Mouse (Mus musculus) embryonic facial prominence, embryonic 12.5 days (tissue): ENCODE results near the gene Tppp. TPM values are rescaled to one million over a fixed set of nuclear protein-coding genes. Genes with fewer than 3 reads are reported as not detected.
"Not testable (repeated sequence)": the region's sequence is repeated elsewhere in the genome, so short reads cannot be mapped to it uniquely, and the experiment has no call there.

Experiments
- ATAC-seq: fragments of 200-750 bp; cut with Nextera tagmentation; 2 replicates; pipeline ENCODE4 v1.8.0; 2017; ENCODE audit not compliant: insufficient number of reproducible peaks, insufficient read depth, low FRiP score, low TSS enrichment
- H3K27ac ChIP-seq: fragments of 300-500 bp; sonication (generic); 2 replicates; pipeline ENCODE4 v1.5.1; 2016; ENCODE audit warnings: mild to moderate bottlenecking
- H3K27me3 ChIP-seq: fragments of 300-500 bp; sonication (generic); 2 replicates; pipeline ENCODE4 v1.6.1; 2016; ENCODE audit warnings: mild to moderate bottlenecking, moderate library complexity
- H3K36me3 ChIP-seq: fragments of 300-500 bp; sonication (generic); 2 replicates; pipeline ENCODE4 v1.6.1; 2016; ENCODE audit warnings: mild to moderate bottlenecking
- H3K4me1 ChIP-seq: fragments of 300-500 bp; sonication (generic); 2 replicates; pipeline ENCODE4 v1.6.1; 2016
- H3K4me2 ChIP-seq: fragments of 300-500 bp; sonication (generic); replicated peaks from 2 replicates; pipeline ENCODE4 v1.6.1; 2016; ENCODE audit warnings: mild to moderate bottlenecking, moderate library complexity
- H3K4me3 ChIP-seq: fragments of 300-500 bp; sonication (generic); 2 replicates; pipeline ENCODE4 v1.5.1; 2016; ENCODE audit warnings: mild to moderate bottlenecking
- H3K9ac ChIP-seq: fragments of 300-500 bp; sonication (generic); 2 replicates; pipeline ENCODE4 v1.6.1; 2016; ENCODE audit warnings: mild to moderate bottlenecking, moderate library complexity
- H3K9me3 ChIP-seq: fragments of 300-500 bp; sonication (generic); 2 replicates; pipeline ENCODE4 v1.6.1; 2016; ENCODE audit warnings: mild to moderate bottlenecking, moderate library complexity
- WGBS: fragments of 180-500 bp; shearing (Covaris S2); methylation state at CpG from one replicate; pipeline ENCODE4 v1.1.7; 2016; 5-methylcytosine and 5-hydroxymethylcytosine counted together
- polyA plus RNA-seq: library from polyadenylated mRNA; unstranded; fragments of >200 nt; fragmentation: Nextera tagmentation; extraction: Ambion mirVana; gene quantifications from 2 replicates; pipeline ENCODE4 v1.2.1, GENCODE M21; 2016

Gene Tppp
- polyA plus RNA-seq, 1 experiment from 2014 or later = 1.1 TPM

DNA sequence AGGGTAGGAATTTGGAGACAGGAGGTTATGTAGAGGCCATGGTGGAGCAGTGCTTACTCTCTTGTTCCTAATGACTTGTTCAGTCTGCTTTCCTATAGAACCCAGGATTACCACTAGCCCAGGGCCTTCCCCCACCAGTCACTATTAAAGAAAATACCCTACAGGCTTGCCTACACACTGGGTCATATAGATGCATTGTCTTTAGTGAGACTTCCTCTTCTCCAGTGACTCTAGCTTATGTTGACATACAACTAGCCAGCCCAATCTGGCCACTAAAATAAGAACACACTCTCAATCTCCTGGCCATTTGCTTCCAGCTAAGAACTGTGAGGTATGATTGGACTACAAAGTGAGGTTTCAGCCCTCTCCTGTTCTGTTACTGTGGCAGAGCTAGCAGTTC, 8.7 kb upstream of the Tppp start:
- ATAC-seq = no peak
- Histone ChIP-seq H3K4me1 (no peaks in the 10 kb centered on the region), H3K9ac (no peak overlapping the region), H3K4me3 (no peak overlapping the region), H3K27ac (no peak overlapping the region), H3K4me2 (no peak overlapping the region), H3K9me3 (no peaks in the 10 kb centered on the region), H3K27me3 (no peaks in the 10 kb centered on the region), H3K36me3 (no peaks in the 10 kb centered on the region)

DNA sequence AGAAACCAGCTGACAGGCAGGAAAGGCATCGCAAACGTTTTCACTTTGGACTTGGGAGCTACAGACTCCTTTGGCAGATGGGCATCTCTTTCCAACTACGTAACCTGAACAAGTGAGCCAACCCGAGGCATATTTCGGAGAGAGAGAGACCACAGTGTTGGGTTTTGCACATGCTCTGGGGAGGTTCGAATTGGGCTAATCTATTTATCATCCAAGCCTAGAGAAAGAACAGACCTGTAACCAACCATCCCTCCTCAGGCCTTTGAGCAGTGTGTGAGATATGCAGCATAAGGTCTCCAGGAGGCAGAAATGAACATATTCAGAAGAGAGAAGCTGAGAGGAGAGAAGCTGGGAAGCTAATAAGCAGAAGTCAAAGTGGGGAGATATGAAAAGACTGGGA, 8.2 kb upstream of the Tppp start:
- 79% methylated on average over 6 of the region's 6 CpGs for WGBS
- no peak for ATAC-seq
- H3K36me3 ChIP-seq = no peaks in the 10 kb centered on the region

DNA sequence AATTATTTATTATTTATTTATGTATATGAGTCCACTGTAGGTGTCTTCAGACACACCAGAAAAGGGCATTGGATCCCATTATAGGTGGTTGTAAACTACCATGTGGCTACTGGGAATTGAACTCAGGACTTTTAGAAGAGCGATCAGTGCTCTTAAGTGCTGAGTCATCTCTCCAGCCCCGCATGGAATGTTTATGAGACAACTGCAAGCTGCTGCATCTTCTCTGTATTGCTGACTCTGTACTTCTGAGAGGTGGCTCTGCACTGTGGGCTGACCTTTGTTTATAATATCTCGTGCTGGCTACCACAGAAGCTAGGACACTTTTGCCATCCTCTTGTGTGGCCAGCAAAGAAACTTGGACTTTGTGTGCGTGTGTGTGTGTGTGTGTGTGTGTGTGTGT, 7.7 kb upstream of the Tppp start:
- 74% methylated on average over 4 of the region's 4 CpGs for WGBS
- Histone ChIP-seq H3K4me3 (no peak overlapping the region), H3K9ac (no peak overlapping the region), H3K27me3 (no peaks in the 10 kb centered on the region), H3K4me1 (no peaks in the 10 kb centered on the region), H3K27ac (no peak overlapping the region), H3K9me3 (no peaks in the 10 kb centered on the region), H3K4me2 (no peak overlapping the region), H3K36me3 (no peaks in the 10 kb centered on the region)
- ATAC-seq = no peak

More for the DNA sequence above, 8.2 kb upstream of the Tppp start:
- H3K4me2 ChIP-seq = no peak overlapping the region
- H3K4me1 ChIP-seq = no peaks in the 10 kb centered on the region
- no peak overlapping the region for H3K27ac ChIP-seq
- H3K4me3 ChIP-seq = no peak overlapping the region
- no peak overlapping the region for H3K9ac ChIP-seq
- H3K27me3 ChIP-seq = no peaks in the 10 kb centered on the region
- no peaks in the 10 kb centered on the region for H3K9me3 ChIP-seq

DNA sequence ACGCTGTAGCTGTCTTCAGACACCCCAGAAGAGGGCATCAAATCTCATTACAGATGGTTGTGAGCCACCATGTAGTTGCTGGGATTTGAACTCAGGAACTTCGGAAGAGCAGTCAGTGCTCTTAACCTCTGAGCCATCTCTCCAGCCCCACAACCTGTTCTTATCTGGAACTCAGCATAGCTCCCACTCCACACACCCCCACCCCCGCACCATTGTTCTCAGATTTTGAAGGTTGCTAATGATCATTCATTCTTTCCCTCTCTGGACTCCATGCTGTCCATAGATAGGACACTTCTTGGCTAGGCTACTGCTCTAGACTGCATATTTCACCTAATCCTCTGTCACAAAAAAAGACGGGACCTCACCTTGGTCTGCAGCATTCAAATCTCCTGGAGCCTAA, 2.3 kb upstream of the Tppp start:
- not testable (repeated sequence) for H3K4me3 ChIP-seq, H3K9ac ChIP-seq, H3K36me3 ChIP-seq, H3K4me1 ChIP-seq, H3K9me3 ChIP-seq, H3K4me2 ChIP-seq, H3K27ac ChIP-seq, ATAC-seq
- 86% methylated on average over 4 of the region's 4 CpGs for WGBS
- H3K27me3 ChIP-seq = peaks cover 27% of the 10 kb centered on the region

DNA sequence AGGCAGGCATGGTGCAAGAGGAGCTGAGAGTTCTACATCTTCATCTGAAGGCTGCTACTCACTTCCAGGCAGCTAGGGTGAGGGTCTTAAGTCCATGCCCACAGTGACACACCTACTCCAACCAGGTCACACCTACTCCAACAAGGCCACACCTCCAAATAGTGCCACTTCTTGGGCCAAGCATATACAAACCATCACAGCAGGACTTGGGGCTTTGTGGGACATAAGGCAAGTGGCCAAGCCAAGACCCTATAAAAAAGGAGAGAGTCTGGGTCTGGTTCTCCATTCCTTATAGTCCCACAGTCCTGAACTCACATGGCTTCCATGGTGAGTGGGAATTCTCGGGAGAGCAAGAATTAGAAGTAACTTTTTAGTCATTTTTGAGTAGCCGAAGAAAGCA, 991 bp upstream of the Tppp start:
- 71% methylated on average over 2 of the region's 2 CpGs for WGBS
- not testable (repeated sequence) for H3K4me3 ChIP-seq, H3K4me1 ChIP-seq, H3K27ac ChIP-seq, H3K4me2 ChIP-seq, H3K9me3 ChIP-seq, H3K36me3 ChIP-seq, H3K9ac ChIP-seq, ATAC-seq
- H3K27me3 ChIP-seq = peaks cover 30% of the 10 kb centered on the region

DNA sequence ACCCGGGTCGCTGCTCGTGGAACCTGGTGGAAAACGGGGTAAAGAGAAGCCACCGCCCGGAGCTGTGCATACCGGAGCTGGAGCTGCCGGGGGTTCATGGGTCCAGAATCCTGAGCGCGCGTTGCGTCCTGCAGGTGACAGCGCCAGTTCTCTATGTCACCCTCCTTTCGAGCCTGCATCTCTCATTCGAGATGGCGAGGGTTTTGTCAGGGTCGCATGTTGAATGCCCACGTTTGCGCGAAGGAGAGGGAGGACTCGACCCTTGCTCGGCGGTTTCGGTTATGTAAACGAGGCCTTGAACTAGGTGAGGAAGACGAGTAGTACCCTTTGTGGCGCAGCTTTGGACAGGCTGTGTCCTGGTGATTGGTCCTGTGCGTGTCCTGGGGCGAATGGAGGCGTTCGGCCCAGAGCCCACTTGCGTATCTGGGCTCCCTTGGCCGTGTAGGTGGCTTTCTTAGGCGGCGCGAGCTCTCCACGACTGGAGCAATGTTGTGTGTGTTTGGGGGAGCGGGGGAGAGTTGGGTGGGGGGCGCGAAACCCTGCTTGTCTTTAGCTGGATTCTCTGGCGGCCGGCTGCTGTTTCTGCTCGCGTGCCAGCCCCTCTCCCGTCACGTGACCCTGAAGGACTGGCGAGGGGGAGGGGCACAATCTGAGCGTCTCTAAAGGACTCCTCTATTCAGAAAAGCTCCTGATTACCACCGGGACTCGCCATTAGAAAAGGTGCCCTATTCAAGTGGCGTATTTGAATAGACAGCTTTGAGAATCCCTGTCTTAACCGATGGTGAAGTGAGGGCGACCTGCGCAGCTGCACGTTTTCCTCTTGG, 796 bp downstream of the Tppp start:
- no peak overlapping the region for H3K27ac ChIP-seq
- peaks cover 30% of the 10 kb centered on the region for H3K27me3 ChIP-seq
- H3K9me3 ChIP-seq = no peaks in the 10 kb centered on the region
- peak overlapping the region; percentile 99 for H3K4me2 ChIP-seq
- WGBS = under 1% methylated on average over 55 of the region's 55 CpGs
- peak overlapping the region; percentile 43 for H3K9ac ChIP-seq
- no peaks in the 10 kb centered on the region for H3K36me3 ChIP-seq
- peak; percentile 13; the same call in 1 of the 2 replicates for ATAC-seq
- H3K4me1 ChIP-seq = 0 out of 2 replicates have a peak, but pooled peaks cover 9% of the 10 kb centered on the region
- peak overlapping the region; percentile 48 for H3K4me3 ChIP-seq

DNA sequence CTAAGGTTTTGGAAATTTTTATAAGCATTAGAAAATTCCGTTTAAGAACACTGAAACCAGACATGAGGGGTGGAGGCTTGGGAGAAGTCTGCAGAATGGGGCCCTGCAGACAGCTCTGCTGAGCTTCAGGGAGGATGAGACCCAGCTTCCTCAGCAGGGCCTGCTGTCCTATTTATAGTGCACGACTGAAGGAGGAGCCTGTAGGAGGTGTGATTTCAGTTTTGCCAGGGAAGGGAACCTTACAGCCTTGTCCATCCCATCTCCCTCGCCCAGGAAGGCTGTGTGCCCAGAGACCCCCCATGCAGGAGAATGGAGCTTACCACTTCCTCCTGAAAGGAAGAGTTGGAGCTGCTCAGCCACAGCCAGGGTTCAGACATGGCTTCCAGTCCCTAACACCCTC, 1.5 kb downstream of the Tppp start:
- Histone ChIP-seq H3K4me3 (peak overlapping the region; percentile 48), H3K9ac (no peak overlapping the region), H3K4me2 (peak overlapping the region; percentile 99), H3K36me3 (no peaks in the 10 kb centered on the region), H3K4me1 (0 out of 2 replicates have a peak, but pooled peaks cover 9% of the 10 kb centered on the region), H3K27me3 (peaks cover 30% of the 10 kb centered on the region), H3K9me3 (no peaks in the 10 kb centered on the region), H3K27ac (no peak overlapping the region)
- 8% methylated on average over 3 of the region's 3 CpGs for WGBS
- no peak for ATAC-seq

DNA sequence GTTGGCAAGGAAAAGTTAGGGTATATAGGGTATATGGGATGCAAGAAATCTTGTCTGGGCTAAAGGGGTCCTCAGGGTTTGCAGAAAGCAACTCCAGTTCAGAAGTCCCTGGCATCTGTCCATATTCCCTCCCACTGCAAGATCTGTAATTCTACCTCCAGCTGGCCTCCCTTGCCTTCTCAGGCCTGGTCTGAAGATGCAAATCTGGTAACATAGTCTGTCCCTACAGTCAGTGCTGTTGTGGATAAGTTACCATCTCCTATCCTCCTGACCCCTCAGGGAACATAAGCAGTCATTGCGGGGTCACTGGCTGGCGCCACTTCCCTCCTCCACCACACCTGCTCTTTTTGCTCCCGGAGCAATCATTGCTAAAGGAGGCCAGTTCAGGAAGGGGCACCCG, 6.7 kb downstream of the Tppp start:
- no peak for ATAC-seq
- no peaks in the 10 kb centered on the region for H3K4me1 ChIP-seq
- H3K36me3 ChIP-seq = no peaks in the 10 kb centered on the region
- H3K4me2 ChIP-seq = no peak overlapping the region
- H3K9ac ChIP-seq = no peak overlapping the region
- H3K9me3 ChIP-seq = no peaks in the 10 kb centered on the region
- peaks cover 11% of the 10 kb centered on the region; the same call in 1 of the 2 replicates for H3K27me3 ChIP-seq
- 65% methylated on average over 4 of the region's 4 CpGs for WGBS
- H3K27ac ChIP-seq = no peak overlapping the region
- H3K4me3 ChIP-seq = no peak overlapping the region

DNA sequence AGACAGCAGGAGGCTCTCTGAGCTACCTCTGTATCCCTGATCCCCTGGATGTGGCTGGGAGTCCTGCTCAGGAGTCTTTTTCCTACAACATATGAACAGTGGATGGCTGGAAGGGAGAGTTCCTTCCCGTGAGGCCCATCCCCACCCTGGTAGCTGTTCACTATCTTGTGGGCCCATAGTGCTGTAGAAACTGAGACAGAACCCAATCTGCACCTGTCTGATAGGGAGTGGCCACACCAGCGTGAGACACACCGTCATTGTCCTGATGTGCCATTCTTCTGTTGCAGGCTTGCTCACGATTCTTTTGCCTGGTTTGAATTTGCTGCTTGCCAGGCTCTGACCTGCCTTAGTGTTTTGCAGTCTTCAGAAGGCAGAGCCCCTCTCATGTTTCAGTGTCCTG, 8.2 kb downstream of the Tppp start:
- ATAC-seq = no peak
- Histone ChIP-seq H3K4me1 (no peaks in the 10 kb centered on the region), H3K9me3 (no peaks in the 10 kb centered on the region), H3K4me3 (no peak overlapping the region), H3K9ac (no peak overlapping the region), H3K36me3 (no peaks in the 10 kb centered on the region), H3K27ac (no peak overlapping the region), H3K27me3 (no peaks in the 10 kb centered on the region), H3K4me2 (no peak overlapping the region)
- WGBS = 72% methylated on average over 4 of the region's 4 CpGs

DNA sequence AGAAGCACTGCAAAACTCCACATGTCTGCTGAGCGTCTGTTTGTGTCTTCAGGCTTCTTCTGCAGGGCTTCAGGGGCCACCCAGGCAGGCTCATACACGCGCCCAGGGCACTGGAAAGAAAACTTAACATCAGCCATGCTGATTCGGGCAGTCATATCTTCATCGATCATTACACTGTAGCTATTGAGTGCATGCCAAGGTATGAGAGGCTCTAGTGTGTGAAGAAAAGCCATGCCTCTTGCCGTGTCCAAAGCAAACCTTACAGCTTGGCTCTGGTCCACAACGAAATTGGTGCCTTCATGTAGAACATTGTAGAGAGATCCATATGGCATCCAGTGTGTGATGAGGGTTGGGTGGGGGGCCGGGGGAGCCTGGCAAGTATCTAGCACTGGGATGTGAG, 9.8 kb downstream of the Tppp start:
- 83% methylated on average over 8 of the region's 8 CpGs for WGBS
- H3K27me3 ChIP-seq, H3K27ac ChIP-seq, ATAC-seq, H3K4me2 ChIP-seq, H3K4me3 ChIP-seq, H3K4me1 ChIP-seq, H3K9ac ChIP-seq, H3K9me3 ChIP-seq, H3K36me3 ChIP-seq: not testable (repeated sequence)

DNA sequence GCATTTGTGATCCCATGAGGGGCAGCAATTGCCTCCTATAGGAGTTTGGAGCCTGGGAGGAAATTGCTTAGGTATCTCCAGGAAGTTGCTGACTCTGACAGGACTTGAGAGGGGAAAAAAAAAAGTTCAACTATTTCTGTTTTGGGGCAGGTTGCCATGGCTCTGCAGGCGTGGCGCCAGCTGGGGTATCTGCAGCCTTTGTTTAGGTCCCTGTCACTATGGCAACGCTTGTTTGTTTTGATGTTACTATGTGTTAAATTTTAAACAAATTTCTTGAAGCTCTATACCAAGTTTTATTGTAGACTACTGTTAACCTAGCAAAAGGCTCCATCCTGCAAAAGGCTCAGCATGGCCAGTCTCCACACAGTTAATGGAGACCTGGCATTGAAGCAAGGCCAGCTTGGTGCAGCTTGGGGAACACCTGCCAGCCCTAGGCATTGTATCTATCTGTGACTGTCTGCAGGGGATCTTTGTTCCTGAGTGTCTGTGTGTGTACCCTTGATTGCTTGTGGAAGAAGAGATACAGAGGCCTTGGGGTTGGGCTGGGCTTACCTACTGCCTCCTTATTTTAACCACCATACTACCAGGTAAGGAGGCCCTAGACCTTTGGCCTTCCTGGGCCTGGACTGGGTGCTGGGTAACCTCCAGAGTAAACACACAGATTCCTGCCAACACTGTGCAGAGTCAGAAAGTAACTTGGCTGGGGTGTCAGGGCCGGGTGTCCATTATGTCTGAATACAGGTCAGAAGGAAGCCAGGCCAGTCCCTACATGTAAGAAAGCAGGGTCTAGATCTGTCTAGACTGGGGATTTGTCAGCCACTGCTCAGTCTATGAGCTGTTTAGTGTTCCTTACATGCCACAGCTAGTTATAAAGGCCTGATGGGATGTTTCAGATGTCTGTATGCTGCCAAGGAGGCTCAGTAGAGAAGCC, 16.2 kb downstream of the Tppp start:
- Histone ChIP-seq H3K27ac (no peak overlapping the region), H3K9me3 (no peaks in the 10 kb centered on the region), H3K9ac (no peak overlapping the region), H3K4me1 (no peaks in the 10 kb centered on the region), H3K4me3 (no peak overlapping the region), H3K27me3 (no peaks in the 10 kb centered on the region), H3K36me3 (no peaks in the 10 kb centered on the region), H3K4me2 (no peak overlapping the region)
- 65% methylated on average over 4 of the region's 4 CpGs for WGBS
- no peak for ATAC-seq

DNA sequence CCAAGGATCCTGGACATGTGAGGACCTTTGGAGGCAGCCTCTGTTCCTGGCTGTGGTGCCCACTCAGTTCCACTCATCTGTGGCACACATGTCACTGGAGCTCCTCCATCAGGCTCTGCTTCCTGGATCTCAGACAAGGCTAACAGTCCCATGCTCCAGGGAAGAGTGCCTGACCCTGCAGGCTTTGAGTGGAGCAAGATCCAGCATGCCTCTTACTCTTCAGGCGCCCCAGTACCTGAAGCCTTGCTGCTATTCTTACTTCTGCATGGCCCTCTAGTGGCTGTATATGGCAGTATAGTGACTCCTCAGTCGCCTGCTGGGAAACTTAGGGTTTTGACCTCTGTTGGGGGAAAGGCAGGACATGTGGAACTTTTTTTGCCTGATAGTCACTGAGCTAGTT, 17.0 kb downstream of the Tppp start:
- 11% methylated on average over 2 of the region's 2 CpGs for WGBS
- Histone ChIP-seq H3K4me3 (no peak overlapping the region), H3K27me3 (no peaks in the 10 kb centered on the region), H3K4me2 (no peak overlapping the region), H3K36me3 (no peaks in the 10 kb centered on the region), H3K4me1 (no peaks in the 10 kb centered on the region), H3K9me3 (no peaks in the 10 kb centered on the region), H3K27ac (no peak overlapping the region), H3K9ac (no peak overlapping the region)
- ATAC-seq = no peak
